Mouse (Mus musculus) left cerebral cortex, adult 11 months (tissue): ENCODE results near the gene Dmd.
"Not testable (repeated sequence)": the region's sequence is repeated elsewhere in the genome, so short reads cannot be mapped to it uniquely, and the experiment has no call there.

Source experiments
- DNase-seq: peaks from one replicate; pipeline ENCODE4 v3.0.0; 2022; ENCODE audit warnings: low spot score

The Dmd gene

DNA sequence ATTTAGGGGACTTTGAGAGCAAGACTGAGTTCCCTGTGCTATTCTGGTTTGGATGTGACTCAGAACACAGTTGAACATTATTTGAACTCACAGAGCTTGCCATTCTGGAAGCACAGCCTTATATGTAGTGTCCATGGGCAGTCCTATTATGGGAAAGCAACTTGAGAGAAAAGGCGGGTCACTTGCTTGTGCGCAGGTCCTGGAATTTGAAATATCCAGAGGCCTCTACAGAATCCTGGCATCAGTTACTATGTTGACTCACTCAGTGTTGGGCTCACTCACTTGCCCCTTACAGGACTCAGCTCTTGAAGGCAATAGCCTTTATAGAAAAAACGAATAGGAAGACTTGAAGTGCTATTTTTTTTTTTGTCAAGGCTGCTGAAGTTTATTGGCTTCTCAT is at the start of gene Dmd:
TSS of gene Dmd (plus strand) at position 241 of the 400 bp plus-strand sequence.
- DNase-seq, result no peak

GRCm38 (mm10) chrX:82901515-82901914 is 47.2 kb upstream of the Dmd start:
- DNase-seq, result no peak

DNA sequence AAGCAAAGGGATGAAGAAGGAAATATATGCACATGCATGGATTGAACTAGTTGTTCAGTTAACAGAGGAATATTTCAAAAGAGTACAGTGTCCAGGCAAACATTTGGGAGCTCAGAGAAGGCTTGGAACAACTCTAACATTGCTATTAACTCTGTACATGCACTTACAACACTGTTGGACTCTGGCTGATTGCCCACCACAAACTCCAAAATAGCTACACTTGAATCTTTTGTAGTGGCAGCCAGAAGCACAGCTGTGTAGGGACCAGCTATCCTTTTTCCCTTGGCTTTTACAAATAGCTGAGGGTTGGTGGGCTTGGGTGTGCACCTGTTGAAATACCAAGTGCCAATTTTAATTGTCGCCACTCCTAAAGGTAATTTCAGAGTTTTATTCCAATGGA is 39.0 kb downstream of the Dmd start:
- no peak for DNase-seq

- no peak for DNase-seq
Observed at GRCm38 (mm10) chrX:83050190-83050589, 101.5 kb downstream of the Dmd start.

- DNase-seq, result no peak
Observed at GRCm38 (mm10) chrX:83116171-83116876, 167.7 kb downstream of the Dmd start.

GRCm38 (mm10) chrX:83117198-83117597 is 168.5 kb downstream of the Dmd start:
- no peak for DNase-seq

- peak; percentile 12 for DNase-seq
Observed at GRCm38 (mm10) chrX:83220563-83220962, 271.9 kb downstream of the Dmd start.

- no peak for DNase-seq
Observed at GRCm38 (mm10) chrX:83221050-83221449, 272.4 kb downstream of the Dmd start.

DNA sequence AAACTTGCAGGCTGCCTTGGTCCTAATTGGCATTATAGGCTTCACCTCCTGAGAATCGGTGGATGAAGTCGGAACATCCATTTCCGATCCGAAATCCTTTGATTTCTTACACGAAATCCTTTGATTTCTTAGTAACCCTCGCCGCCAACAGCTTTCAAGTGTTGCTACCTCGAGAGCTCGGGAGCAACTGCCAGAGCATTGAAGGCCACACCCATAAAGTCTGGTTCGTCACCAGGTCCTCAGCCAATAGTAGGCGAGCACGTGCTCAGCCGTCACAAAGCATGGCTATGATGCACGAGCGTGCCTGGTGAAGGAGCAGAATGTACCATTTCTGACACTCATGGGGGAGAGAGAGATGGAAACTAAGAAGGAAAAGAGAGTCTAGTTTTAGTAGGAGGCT is 538.9 kb downstream of the Dmd start, which contains the start of gene Tsga8:
TSS of gene Tsga8 (minus strand) at position 327 of the 400 bp plus-strand sequence.
- DNase-seq, result no peak

GRCm38 (mm10) chrX:83674998-83675397 is 726.3 kb downstream of the Dmd start:
- DNase-seq, result no peak

- peak; percentile 18 for DNase-seq
Observed at GRCm38 (mm10) chrX:83686547-83686946, 737.9 kb downstream of the Dmd start.

DNA sequence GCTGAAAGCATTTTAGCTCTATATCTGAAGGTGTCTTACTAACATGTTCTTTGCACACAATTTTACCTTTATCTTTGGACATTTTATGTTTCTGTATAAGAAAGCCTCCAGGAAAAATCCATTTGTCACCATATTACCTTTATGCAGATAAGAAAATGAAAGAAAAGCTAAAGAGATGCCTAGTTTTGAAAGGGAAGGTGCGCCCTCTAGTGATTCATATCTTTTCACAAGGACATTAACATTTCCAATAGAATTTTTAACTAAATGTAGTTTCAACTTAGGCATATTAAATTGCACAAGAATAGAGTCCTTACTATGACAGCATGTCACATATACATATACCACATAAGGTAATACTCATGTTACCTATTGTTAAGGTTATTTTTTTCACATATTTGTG is 791.9 kb downstream of the Dmd start:
- peak; percentile 2 for DNase-seq

- no peak for DNase-seq
Observed at GRCm38 (mm10) chrX:83746301-83747008, 797.8 kb downstream of the Dmd start.

GRCm38 (mm10) chrX:83787406-83787805 is 838.7 kb downstream of the Dmd start:
- no peak for DNase-seq

DNA sequence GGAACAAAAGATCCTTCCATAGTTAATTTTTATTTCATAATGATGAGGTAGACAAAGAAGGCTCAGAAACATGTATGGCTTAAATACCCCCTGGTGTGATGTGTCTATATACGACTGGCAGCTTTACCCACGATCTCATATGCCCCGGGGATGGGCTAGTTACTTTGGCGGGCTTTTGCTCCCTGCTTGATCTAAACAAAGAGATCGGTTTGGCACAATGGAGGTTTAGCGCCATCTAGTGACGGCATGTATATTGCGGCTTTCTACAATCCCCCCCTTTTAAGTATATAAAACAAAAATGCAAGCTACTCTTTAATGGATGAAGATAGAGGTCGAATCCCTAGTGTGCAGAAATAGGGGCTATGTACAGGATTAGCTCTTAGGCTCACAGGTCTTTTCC is 918.8 kb downstream of the Dmd start:
- DNase-seq, result not testable (repeated sequence)

DNA sequence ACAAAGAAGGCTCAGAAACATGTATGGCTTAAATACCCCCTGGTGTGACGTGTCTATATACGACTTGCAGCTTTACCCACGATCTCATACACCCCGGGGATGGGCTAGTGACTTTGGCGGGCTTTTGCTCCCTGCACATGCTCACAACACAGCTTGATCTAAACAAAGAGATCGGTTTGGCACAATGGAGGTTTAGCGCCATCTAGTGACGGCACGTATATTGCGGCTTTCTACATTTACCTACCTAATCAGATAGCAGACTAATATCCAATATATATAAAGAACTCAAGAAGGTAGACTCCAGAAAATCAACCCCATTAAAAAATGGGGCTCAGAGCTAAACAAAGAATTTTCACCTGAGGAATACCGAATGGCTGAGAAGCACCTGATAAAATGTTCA is 926.7 kb downstream of the Dmd start:
- peak; percentile 1 for DNase-seq

GRCm38 (mm10) chrX:83975895-83976294 is 1027.2 kb downstream of the Dmd start:
- DNase-seq, result no peak

DNA sequence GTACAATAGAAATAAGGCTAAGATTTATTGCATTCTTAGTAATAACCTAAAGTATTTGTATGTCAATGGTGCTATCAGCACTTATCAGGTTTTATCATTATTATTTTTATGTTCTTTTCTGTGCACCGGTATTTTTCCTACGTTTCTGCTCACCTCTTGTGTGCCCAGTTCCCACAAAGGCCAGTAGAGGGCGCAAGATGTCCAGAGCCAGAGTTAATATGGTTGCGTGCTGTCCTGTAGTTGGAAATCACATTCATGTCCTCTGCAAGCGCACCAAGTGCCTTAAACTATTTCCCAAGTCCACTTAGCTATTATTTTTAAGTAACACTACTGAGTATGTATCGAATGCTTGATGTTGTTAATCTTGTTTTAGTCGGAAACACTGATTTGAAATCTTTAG is 1052.6 kb downstream of the Dmd start:
- DNase-seq, result no peak

DNA sequence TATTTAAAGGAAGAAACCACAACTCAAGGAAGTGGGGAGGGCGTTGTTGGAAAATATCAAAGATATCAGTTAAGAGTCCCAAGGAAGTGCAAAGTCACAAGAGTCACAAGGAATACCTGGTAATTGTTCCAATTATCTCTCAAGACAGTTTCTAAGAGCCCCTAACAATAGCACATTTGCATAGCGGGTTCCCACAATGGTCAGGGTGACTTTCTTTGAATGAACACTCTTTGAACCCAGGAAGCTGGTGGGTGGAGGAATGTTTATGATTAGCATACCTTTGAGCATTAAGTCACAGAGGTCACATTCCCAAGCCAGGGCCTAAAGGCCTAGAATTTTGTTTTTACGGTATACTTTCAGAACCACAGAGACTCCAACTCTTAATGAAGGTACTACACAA is 1113.8 kb downstream of the Dmd start:
- DNase-seq, result not testable (repeated sequence)

GRCm38 (mm10) chrX:84165872-84166271 is 1217.2 kb downstream of the Dmd start:
- DNase-seq, result no peak

DNA sequence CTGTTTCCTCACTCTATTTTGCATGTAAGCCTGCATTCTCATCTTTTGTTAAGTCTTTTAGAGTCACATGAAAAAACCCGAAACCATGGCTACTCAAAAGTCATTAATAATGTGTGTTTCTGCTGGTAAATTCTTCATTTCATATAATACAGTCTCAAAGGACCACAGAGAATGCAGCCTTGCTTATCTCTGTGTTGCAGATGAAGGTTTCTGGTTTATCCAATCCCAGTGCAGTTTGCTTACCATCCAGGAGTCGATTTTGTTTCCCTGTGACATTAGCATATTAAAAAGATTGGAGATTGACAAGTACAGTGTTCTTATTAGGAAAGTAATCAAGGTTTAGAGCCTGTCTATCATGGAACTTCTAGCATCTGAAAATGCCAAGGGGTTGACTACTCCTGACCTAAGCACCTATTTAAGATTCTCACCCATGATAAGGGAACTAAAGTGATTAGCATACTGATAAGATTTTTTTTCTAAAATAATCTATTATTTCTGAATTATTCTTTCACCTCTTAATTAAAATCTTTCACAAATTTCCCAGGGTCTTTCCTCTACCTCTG is 1292.7 kb downstream of the Dmd start:
- no peak for DNase-seq

- DNase-seq, result no peak
Observed at GRCm38 (mm10) chrX:84330593-84330992, 1381.9 kb downstream of the Dmd start.

- DNase-seq, result no peak
Observed at GRCm38 (mm10) chrX:84332177-84332576, 1383.5 kb downstream of the Dmd start.
